Comparison of ENCODE assay signal across 8 mouse cellular contexts in genomic region chr13:55726598-55727119, GRCm38 (mm10). TPM values are rescaled to one million over a fixed set of nuclear protein-coding genes. Genes with fewer than 3 reads are reported as not detected.
A peak's percentile ranks its signal among the peaks of the same experiment; 100 is the strongest.
DNase-seq lines count a peak whose midpoint lies in the region; ATAC-seq and TF ChIP-seq lines count a peak whose summit lies in the region.

No protein-coding gene starts in this region.

- H3K36me3 ChIP-seq in thymus, adult 2 months (ENCODE audit: control insufficient read depth, insufficient read depth, low read length), result peaks cover 9% of the 10 kb centered on the region
- peaks cover 46% of the 10 kb centered on the region for H3K36me3 ChIP-seq in embryonic facial prominence, embryonic 10.5 days (replicated peaks)
- peaks cover 2% of the 10 kb centered on the region; the same call in 1 of the 2 replicates for H3K36me3 ChIP-seq in intestine, embryonic 15.5 days
- H3K36me3 ChIP-seq in midbrain, embryonic 14.5 days (ENCODE audit: control insufficient read depth, insufficient read depth, low read length), result peaks cover 37% of the 10 kb centered on the region

- TF ChIP-seq POLR2A in thymus, adult 2 months (IDR thresholded peaks at IDR 0.05; ENCODE audit: control insufficient read depth, extremely low read depth, insufficient read depth, low read length, poor library complexity), result no peak

- DNase-seq in thymus, adult 2 months, result no peak
- no peak for DNase-seq in thymus, postnatal 25 days
- no peak for DNase-seq in embryonic facial prominence, embryonic 10.5 days (ENCODE audit: low spot score)
- DNase-seq in midbrain, embryonic 14.5 days, result peak; percentile 49
- DNase-seq in right cerebral cortex, adult 18-20 months, result no peak
- DNase-seq in urinary bladder, adult 18-20 months (ENCODE audit: low spot score in 2 of 2), result no peak
- no peak for DNase-seq in Muller cell, postnatal 12 days (ENCODE audit: inconsistent ontology term)

- no peak for TF ChIP-seq CTCF in thymus, adult 2 months (IDR thresholded peaks at IDR 0.05; ENCODE audit: borderline replicate concordance, control insufficient read depth, extremely low read depth, insufficient read depth, low read length, poor library complexity)

- peak overlapping the region; percentile 62 for H3K4me3 ChIP-seq in thymus, adult 2 months (ENCODE audit: control insufficient read depth, insufficient read depth, low read length)
- peak overlapping the region; percentile 73 for H3K4me3 ChIP-seq in embryonic facial prominence, embryonic 10.5 days
- H3K4me3 ChIP-seq in intestine, embryonic 15.5 days (replicated peaks), result peak overlapping the region; percentile 66
- H3K4me3 ChIP-seq in midbrain, embryonic 14.5 days (replicated peaks; ENCODE audit: low read depth, low read length), result peak overlapping the region; percentile 52

- H3K9ac ChIP-seq in intestine, embryonic 15.5 days, result peak overlapping the region; percentile 75
- H3K9ac ChIP-seq in midbrain, embryonic 14.5 days (replicated peaks; ENCODE audit: low read length), result peak overlapping the region; percentile 56

- no peaks in the 10 kb centered on the region; the same call in 1 of the 2 replicates for H3K4me1 ChIP-seq in thymus, adult 2 months (replicated peaks; ENCODE audit: control insufficient read depth, insufficient read depth, low read length)
- H3K4me1 ChIP-seq in embryonic facial prominence, embryonic 10.5 days, result 0 out of 2 replicates have a peak, but pooled peaks cover 6% of the 10 kb centered on the region
- no peaks in the 10 kb centered on the region for H3K4me1 ChIP-seq in intestine, embryonic 15.5 days (replicated peaks)
- H3K4me1 ChIP-seq in midbrain, embryonic 14.5 days (ENCODE audit: control insufficient read depth, insufficient read depth, low read length), result no peaks in the 10 kb centered on the region

- peak overlapping the region; percentile 84 for H3K27ac ChIP-seq in thymus, adult 2 months (ENCODE audit: control insufficient read depth, insufficient read depth, low read length)
- H3K27ac ChIP-seq in embryonic facial prominence, embryonic 10.5 days (replicated peaks), result peak overlapping the region; percentile 94
- peak overlapping the region; percentile 99 for H3K27ac ChIP-seq in intestine, embryonic 15.5 days
- H3K27ac ChIP-seq in midbrain, embryonic 14.5 days (replicated peaks; ENCODE audit: low read depth, low read length), result peak overlapping the region; percentile 95

- ATAC-seq in intestine, embryonic 15.5 days, result no peak
- ATAC-seq in midbrain, embryonic 14.5 days (ENCODE audit: low FRiP score, low TSS enrichment), result no peak

- no peaks in the 10 kb centered on the region for H3K9me3 ChIP-seq in embryonic facial prominence, embryonic 10.5 days
- no peaks in the 10 kb centered on the region for H3K9me3 ChIP-seq in intestine, embryonic 15.5 days
- no peaks in the 10 kb centered on the region for H3K9me3 ChIP-seq in midbrain, embryonic 14.5 days (ENCODE audit: control insufficient read depth, low read length)

- H3K4me2 ChIP-seq in intestine, embryonic 15.5 days (replicated peaks), result peak overlapping the region; percentile 70
- H3K4me2 ChIP-seq in midbrain, embryonic 14.5 days (ENCODE audit: low read length), result peak overlapping the region; percentile 53

- WGBS in thymus, adult 2 months, result 2% methylated on average over 4 of the region's 4 CpGs
- 7% methylated on average over 4 of the region's 4 CpGs for WGBS in embryonic facial prominence, embryonic 10.5 days
- 4% methylated on average over 4 of the region's 4 CpGs for WGBS in intestine, embryonic 15.5 days
- 4% methylated on average over 4 of the region's 4 CpGs for WGBS in midbrain, embryonic 14.5 days

- H3K27me3 ChIP-seq in thymus, adult 2 months (ENCODE audit: control insufficient read depth, insufficient read depth, low read length), result no peaks in the 10 kb centered on the region
- no peaks in the 10 kb centered on the region for H3K27me3 ChIP-seq in embryonic facial prominence, embryonic 10.5 days (replicated peaks; ENCODE audit: low read depth, poor library complexity, severe bottlenecking)
- H3K27me3 ChIP-seq in intestine, embryonic 15.5 days (replicated peaks), result no peaks in the 10 kb centered on the region
- H3K27me3 ChIP-seq in midbrain, embryonic 14.5 days (ENCODE audit: control insufficient read depth, insufficient read depth, low read length), result no peaks in the 10 kb centered on the region

RNA-seq across cellular contexts. Expression of gene Pcbd2, which starts 0.5 kb away (rescaled TPM):
- 12.6 and 18.2 TPM in 2 replicates for polyA plus RNA-seq in thymus, adult 2 months (2012; rRNA removed)
- 36.3 and 43.7 TPM in 2 replicates for polyA plus RNA-seq in embryonic facial prominence, embryonic 10.5 days (2016; fragmentation: Nextera tagmentation; extraction: Ambion mirVana)
- polyA plus RNA-seq in intestine, embryonic 15.5 days (2015; fragmentation: Nextera tagmentation; extraction: Ambion mirVana), result 68.6 and 71.8 TPM in 2 replicates
- polyA plus RNA-seq in midbrain, embryonic 14.5 days (2014; fragmentation: Nextera tagmentation; extraction: Ambion mirVana), result 15.4 and 21.2 TPM in 2 replicates

RNA-seq across cellular contexts. Expression of gene Txndc15, which starts 12.2 kb away (rescaled TPM):
- polyA plus RNA-seq in thymus, adult 2 months (2012; rRNA removed), result 48.9 and 50.8 TPM in 2 replicates
- 65.1 and 68.0 TPM in 2 replicates for polyA plus RNA-seq in embryonic facial prominence, embryonic 10.5 days (2016; fragmentation: Nextera tagmentation; extraction: Ambion mirVana)
- polyA plus RNA-seq in intestine, embryonic 15.5 days (2015; fragmentation: Nextera tagmentation; extraction: Ambion mirVana), result 65.8 and 68.9 TPM in 2 replicates
- 134 and 143 TPM in 2 replicates for polyA plus RNA-seq in midbrain, embryonic 14.5 days (2014; fragmentation: Nextera tagmentation; extraction: Ambion mirVana)

RNA-seq across cellular contexts. Expression of gene B230219D22Rik, which starts 33.7 kb away (rescaled TPM):
- 61.2 and 62.1 TPM in 2 replicates for polyA plus RNA-seq in thymus, adult 2 months (2012; rRNA removed)
- 55.5 and 60.7 TPM in 2 replicates for polyA plus RNA-seq in embryonic facial prominence, embryonic 10.5 days (2016; fragmentation: Nextera tagmentation; extraction: Ambion mirVana)
- polyA plus RNA-seq in intestine, embryonic 15.5 days (2015; fragmentation: Nextera tagmentation; extraction: Ambion mirVana), result 45.2 and 46.2 TPM in 2 replicates
- polyA plus RNA-seq in midbrain, embryonic 14.5 days (2014; fragmentation: Nextera tagmentation; extraction: Ambion mirVana), result 78.7 and 98.2 TPM in 2 replicates

RNA-seq across cellular contexts. Expression of gene Catsper3, which starts 57.7 kb away (rescaled TPM):
- not detected in 2 replicates for polyA plus RNA-seq in thymus, adult 2 months (2012; rRNA removed)
- polyA plus RNA-seq in embryonic facial prominence, embryonic 10.5 days (2016; fragmentation: Nextera tagmentation; extraction: Ambion mirVana), result not detected in 2 replicates
- not detected in 2 replicates for polyA plus RNA-seq in intestine, embryonic 15.5 days (2015; fragmentation: Nextera tagmentation; extraction: Ambion mirVana)
- polyA plus RNA-seq in midbrain, embryonic 14.5 days (2014; fragmentation: Nextera tagmentation; extraction: Ambion mirVana), result not detected in 2 replicates
